In genomic region chr8:84702561-84702960, GRCm38 (mm10) we compare ENCODE assay signal across 9 mouse cellular contexts. TPM values are rescaled to one million over a fixed set of nuclear protein-coding genes. Genes with fewer than 3 reads are reported as not detected.
DNase-seq lines count a peak whose midpoint lies in the region; ATAC-seq lines count a peak whose summit lies in the region.
"Had no signal": no experiment of that assay in that cellular context is flagged by ENCODE, and none has a peak within 500 bp of the region (broad histone marks: within the 10 kb centered on the region; RNA-seq: fewer than 3 reads in every experiment).

No protein-coding gene starts in this region.

- peaks cover 59% of the 10 kb centered on the region for H3K36me3 ChIP-seq in megakaryocyte, embryonic 14.5 days (replicated peaks; ENCODE audit: low read length)
- H3K36me3 ChIP-seq in forebrain, embryonic 11.5 days (ENCODE audit: control insufficient read depth, insufficient read depth, low read length), result no peaks in the 10 kb centered on the region; the same call in 1 of the 2 replicates
- peaks cover 14% of the 10 kb centered on the region; the same call in 1 of the 2 replicates for H3K36me3 ChIP-seq in intestine, embryonic 15.5 days

- H3K27ac ChIP-seq in forebrain, embryonic 11.5 days (ENCODE audit: low read depth, low read length), result no peak overlapping the region
- no peak overlapping the region for H3K27ac ChIP-seq in intestine, embryonic 15.5 days

- H3K27me3 ChIP-seq in megakaryocyte, embryonic 14.5 days (replicated peaks), result no peaks in the 10 kb centered on the region
- H3K27me3 ChIP-seq in forebrain, embryonic 11.5 days (ENCODE audit: control insufficient read depth, insufficient read depth, low read length), result peaks cover 61% of the 10 kb centered on the region
- H3K27me3 ChIP-seq in intestine, embryonic 15.5 days (replicated peaks), result peaks cover 61% of the 10 kb centered on the region

- H3K4me2 ChIP-seq in forebrain, embryonic 11.5 days (ENCODE audit: low read depth, low read length, severe bottlenecking), result 0 out of 2 replicates have a peak overlapping the region, but pooled peaks have one; percentile 11
- H3K4me2 ChIP-seq in intestine, embryonic 15.5 days (replicated peaks), result peak overlapping the region; percentile 31

- H3K4me3 ChIP-seq in megakaryocyte, embryonic 14.5 days (replicated peaks), result peak overlapping the region; percentile 91
- peak overlapping the region; percentile 9; the same call in 1 of the 2 replicates for H3K4me3 ChIP-seq in forebrain, embryonic 11.5 days (ENCODE audit: low read depth, low read length)
- peak overlapping the region; percentile 21; the same call in 1 of the 2 replicates for H3K4me3 ChIP-seq in intestine, embryonic 15.5 days (replicated peaks)

- no peak for DNase-seq in forebrain, embryonic 11.5 days (ENCODE audit: low spot score)
- peak; percentile 54 to 80 for DNase-seq in spleen, postnatal 4 days (ENCODE audit: low spot score in 2 of 2)
- no peak for DNase-seq in urinary bladder, postnatal 14 days (ENCODE audit: low spot score)
- no peak for DNase-seq in urinary bladder, adult 18-20 months (ENCODE audit: low spot score in 2 of 2)
- DNase-seq: left cerebral cortex, postnatal 4 days; thymus, postnatal 25 days had no signal

- H3K9ac ChIP-seq in forebrain, embryonic 11.5 days (ENCODE audit: low read length), result no peak overlapping the region; the same call in 1 of the 2 replicates
- no peak overlapping the region for H3K9ac ChIP-seq in intestine, embryonic 15.5 days

- ATAC-seq in megakaryocyte, adult 5-6 weeks (ENCODE audit: poor library complexity, severe bottlenecking), result no peak
- ATAC-seq in forebrain, embryonic 11.5 days (replicated peaks; ENCODE audit: low FRiP score), result no peak
- ATAC-seq in intestine, embryonic 15.5 days, result no peak

- peaks cover 85% of the 10 kb centered on the region for H3K4me1 ChIP-seq in megakaryocyte, embryonic 14.5 days
- H3K4me1 ChIP-seq in forebrain, embryonic 11.5 days (replicated peaks; ENCODE audit: control insufficient read depth, insufficient read depth, low read length), result peaks cover 17% of the 10 kb centered on the region
- H3K4me1 ChIP-seq in intestine, embryonic 15.5 days (replicated peaks), result peaks cover 33% of the 10 kb centered on the region

- H3K9me3 ChIP-seq in megakaryocyte, embryonic 14.5 days, result no peaks in the 10 kb centered on the region
- H3K9me3 ChIP-seq in forebrain, embryonic 11.5 days (ENCODE audit: control insufficient read depth, low read length), result no peaks in the 10 kb centered on the region
- H3K9me3 ChIP-seq in intestine, embryonic 15.5 days, result no peaks in the 10 kb centered on the region

- WGBS in forebrain, embryonic 11.5 days, result 62% methylated on average over 9 of the region's 9 CpGs
- 75% methylated on average over 9 of the region's 9 CpGs for WGBS in intestine, embryonic 15.5 days

RNA-seq across cellular contexts. Expression of gene Lyl1, which starts 1.3 kb away (rescaled TPM):
- 347 and 510 TPM in 2 replicates for polyA plus RNA-seq in megakaryocyte, embryonic 14.5 days (2012; ENCODE audit: insufficient read depth, low replicate concordance)
- 69.0 and 69.9 TPM in 2 replicates for total RNA-seq in megakaryocyte, adult 5-6 weeks (2015)
- total RNA-seq in megakaryocyte, adult 5-6 weeks (2017), result 60.3 and 62.0 TPM in 2 replicates
- 5.0 and 5.7 TPM in 2 replicates for polyA plus RNA-seq in forebrain, embryonic 11.5 days (2014; fragmentation: Nextera tagmentation; extraction: Ambion mirVana)
- 5.1 and 5.5 TPM in 2 replicates for polyA plus RNA-seq in intestine, embryonic 15.5 days (2015; fragmentation: Nextera tagmentation; extraction: Ambion mirVana)

RNA-seq across cellular contexts. Expression of gene Nacc1, which starts 14.9 kb away (rescaled TPM):
- 144 and 266 TPM in 2 replicates for polyA plus RNA-seq in megakaryocyte, embryonic 14.5 days (2012; ENCODE audit: insufficient read depth, low replicate concordance)
- total RNA-seq in megakaryocyte, adult 5-6 weeks (2015), result 42.8 and 43.0 TPM in 2 replicates
- 31.8 and 36.8 TPM in 2 replicates for total RNA-seq in megakaryocyte, adult 5-6 weeks (2017)
- polyA plus RNA-seq in forebrain, embryonic 11.5 days (2014; fragmentation: Nextera tagmentation; extraction: Ambion mirVana), result 34.6 and 37.7 TPM in 2 replicates
- 14.8 and 17.0 TPM in 2 replicates for polyA plus RNA-seq in intestine, embryonic 15.5 days (2015; fragmentation: Nextera tagmentation; extraction: Ambion mirVana)

RNA-seq across cellular contexts. Expression of gene Trmt1, which starts 16.5 kb away (rescaled TPM):
- 107 and 120 TPM in 2 replicates for polyA plus RNA-seq in megakaryocyte, embryonic 14.5 days (2012; ENCODE audit: insufficient read depth, low replicate concordance)
- 29.5 and 35.9 TPM in 2 replicates for total RNA-seq in megakaryocyte, adult 5-6 weeks (2015)
- 37.6 and 40.4 TPM in 2 replicates for total RNA-seq in megakaryocyte, adult 5-6 weeks (2017)
- 52.7 and 72.3 TPM in 2 replicates for polyA plus RNA-seq in forebrain, embryonic 11.5 days (2014; fragmentation: Nextera tagmentation; extraction: Ambion mirVana)
- 59.9 and 68.3 TPM in 2 replicates for polyA plus RNA-seq in intestine, embryonic 15.5 days (2015; fragmentation: Nextera tagmentation; extraction: Ambion mirVana)

RNA-seq across cellular contexts. Expression of gene G430095P16Rik, which starts 20.2 kb away (rescaled TPM):
- 2.7 and 19.7 TPM in 2 replicates for polyA plus RNA-seq in megakaryocyte, embryonic 14.5 days (2012; ENCODE audit: insufficient read depth, low replicate concordance)
- 40.4 and 45.2 TPM in 2 replicates for total RNA-seq in megakaryocyte, adult 5-6 weeks (2015)
- 20.6 and 25.5 TPM in 2 replicates for total RNA-seq in megakaryocyte, adult 5-6 weeks (2017)
- polyA plus RNA-seq in forebrain, embryonic 11.5 days (2014; fragmentation: Nextera tagmentation; extraction: Ambion mirVana), result 3.0 and 3.1 TPM in 2 replicates
- polyA plus RNA-seq in intestine, embryonic 15.5 days (2015; fragmentation: Nextera tagmentation; extraction: Ambion mirVana), result 3.1 and 3.7 TPM in 2 replicates
- total RNA-seq: left cerebral cortex, postnatal 4 days had no signal

RNA-seq across cellular contexts. Expression of gene Ier2, which starts 39.9 kb away (rescaled TPM):
- polyA plus RNA-seq in megakaryocyte, embryonic 14.5 days (2012; ENCODE audit: insufficient read depth, low replicate concordance), result 106 and 333 TPM in 2 replicates
- 86.1 and 87.5 TPM in 2 replicates for total RNA-seq in megakaryocyte, adult 5-6 weeks (2015)
- 62.7 and 65.3 TPM in 2 replicates for total RNA-seq in megakaryocyte, adult 5-6 weeks (2017)
- polyA plus RNA-seq in forebrain, embryonic 11.5 days (2014; fragmentation: Nextera tagmentation; extraction: Ambion mirVana), result 67.3 and 68.7 TPM in 2 replicates
- polyA plus RNA-seq in intestine, embryonic 15.5 days (2015; fragmentation: Nextera tagmentation; extraction: Ambion mirVana), result 84.2 and 85.5 TPM in 2 replicates

Comparison
In these comparisons a context has a peak if more than half of its experiments do, and no peak if none do; other contexts are left out.
1. H3K4me3 ChIP-seq: peak in every context shown above with its lines; median percentile 91 in megakaryocyte, embryonic 14.5 days; 21 in intestine, embryonic 15.5 days; 9 in forebrain, embryonic 11.5 days.
2. DNase-seq: peak in spleen, postnatal 4 days (2 of 2); none in forebrain, embryonic 11.5 days (single experiment), urinary bladder, postnatal 14 days (single experiment) and urinary bladder, adult 18-20 months (0 of 2).
3. RNA of gene Lyl1, which starts 1.3 kb away (polyA plus RNA-seq): 347 to 510 TPM in megakaryocyte, embryonic 14.5 days; 5.1 to 5.5 TPM in intestine, embryonic 15.5 days and 5.0 to 5.7 TPM in forebrain, embryonic 11.5 days; every median in the first group is over 10 times any median in the second.